Mouse (Mus musculus): ENCODE measurements around the gene Mfn2. TPM values are rescaled to one million over a fixed set of nuclear protein-coding genes. Genes with fewer than 3 reads are reported as not detected.
A peak's percentile ranks its signal among the peaks of the same experiment; 100 is the strongest.

Gene Mfn2
- total and polyA plus RNA-seq, 2 experiments from 2014 or later, result 69.9 to 83.3 TPM

DNA sequence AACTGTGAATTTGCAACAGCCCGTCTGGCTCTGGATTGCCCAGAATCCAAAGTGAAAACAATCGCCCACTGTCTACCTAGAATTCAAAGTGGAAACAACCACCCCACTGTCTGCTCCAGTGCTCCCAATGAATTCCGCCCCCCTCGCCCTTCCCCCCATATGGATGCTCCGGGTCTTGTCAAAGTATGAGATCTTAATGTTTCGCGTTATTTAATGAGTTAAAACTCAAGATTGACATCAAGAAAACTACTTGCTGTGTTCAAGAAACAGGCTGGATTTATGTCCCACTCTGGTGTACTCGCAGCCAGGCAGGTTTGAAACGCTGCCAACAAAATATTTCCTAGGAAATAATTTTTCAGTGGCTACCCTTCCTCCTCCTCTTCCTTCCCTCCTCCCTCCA is 35.6 kb upstream of the Mfn2 start:
- 0 out of 2 replicates have a peak overlapping the region, but pooled peaks have one; percentile 85 for H3K4me3 ChIP-seq (ENCODE audit: low read depth, low read length)
- peaks cover 15% of the 10 kb centered on the region for H3K4me1 ChIP-seq (ENCODE audit: insufficient read depth)
- no peaks in the 10 kb centered on the region for H3K9me3 ChIP-seq (ENCODE audit: low read length)
- peaks cover 15% of the 10 kb centered on the region for H3K36me3 ChIP-seq (ENCODE audit: insufficient read depth)
- peak overlapping the region; percentile 41 for H3K27ac ChIP-seq (ENCODE audit: low read depth, low read length)
- ATAC-seq, result no peak
- DNase-seq, result no peak
- H3K4me2 ChIP-seq (ENCODE audit: low read depth), result peak overlapping the region; percentile 95
- no peak overlapping the region for H3K9ac ChIP-seq
- H3K27me3 ChIP-seq (ENCODE audit: insufficient read depth, low read length), result no peaks in the 10 kb centered on the region
- no peak for TF ChIP-seq CTCF (IDR thresholded peaks at IDR 0.05; ENCODE audit: low read depth)
- 27% methylated on average over 9 of the region's 9 CpGs for WGBS

DNA sequence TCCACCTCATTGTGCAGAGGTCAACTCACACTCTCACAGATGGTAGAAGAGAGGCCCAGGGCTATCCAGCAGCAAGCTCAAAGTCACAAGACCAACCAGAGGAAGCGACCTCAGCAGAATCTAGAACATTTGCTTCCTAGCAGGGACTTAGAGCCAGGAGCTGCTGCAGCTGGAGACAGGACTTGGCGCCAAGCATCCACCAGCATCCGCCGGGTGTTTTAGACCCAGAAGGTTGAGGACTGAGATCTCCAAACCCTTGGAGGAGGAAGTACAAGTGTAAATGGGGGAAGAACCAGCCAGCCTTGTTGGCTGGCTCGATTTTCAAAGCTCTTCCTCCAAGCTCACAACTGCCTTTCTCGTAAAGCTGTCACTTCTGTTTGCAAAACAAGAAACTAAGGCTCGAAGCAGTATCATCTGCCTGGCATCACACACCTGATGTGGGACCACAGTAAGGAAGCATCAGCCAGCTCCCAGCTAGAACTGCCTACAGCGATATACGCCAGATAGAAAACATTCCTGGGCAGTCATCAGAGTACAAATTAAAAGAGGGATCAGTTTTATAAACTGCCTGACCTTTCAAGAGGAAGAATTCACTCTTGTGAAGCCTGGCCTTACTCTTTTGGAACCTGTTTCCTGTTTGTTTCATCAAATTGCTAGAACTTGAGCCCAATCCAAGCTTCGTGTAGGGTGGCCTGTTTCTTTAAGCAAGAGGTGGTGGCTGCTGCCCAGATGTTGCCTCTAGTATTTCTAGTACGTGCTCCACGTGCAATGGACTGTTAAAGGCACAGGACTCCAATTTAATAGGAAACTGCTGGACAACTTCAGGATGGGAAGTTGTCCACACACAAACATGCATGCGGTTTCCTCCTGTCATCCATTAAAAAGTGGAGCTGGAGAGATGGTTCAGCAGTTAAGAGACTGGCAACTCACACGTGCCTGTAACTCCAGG is 33.9 kb upstream of the Mfn2 start:
- peaks cover 15% of the 10 kb centered on the region for H3K4me1 ChIP-seq (ENCODE audit: insufficient read depth)
- 70% methylated on average over 14 of the region's 14 CpGs for WGBS
- H3K4me3 ChIP-seq (ENCODE audit: low read depth, low read length), result no peak overlapping the region
- no peak overlapping the region for H3K9ac ChIP-seq
- H3K27me3 ChIP-seq (ENCODE audit: insufficient read depth, low read length), result no peaks in the 10 kb centered on the region
- H3K9me3 ChIP-seq (ENCODE audit: low read length), result no peaks in the 10 kb centered on the region
- ATAC-seq (no peak), DNase-seq (no peak)
- H3K36me3 ChIP-seq (ENCODE audit: insufficient read depth), result no peaks in the 10 kb centered on the region
- TF ChIP-seq CTCF (IDR thresholded peaks at IDR 0.05; ENCODE audit: low read depth), result no peak
- no peak overlapping the region for H3K4me2 ChIP-seq (ENCODE audit: low read depth)
- H3K27ac ChIP-seq (ENCODE audit: low read depth, low read length), result no peak overlapping the region

DNA sequence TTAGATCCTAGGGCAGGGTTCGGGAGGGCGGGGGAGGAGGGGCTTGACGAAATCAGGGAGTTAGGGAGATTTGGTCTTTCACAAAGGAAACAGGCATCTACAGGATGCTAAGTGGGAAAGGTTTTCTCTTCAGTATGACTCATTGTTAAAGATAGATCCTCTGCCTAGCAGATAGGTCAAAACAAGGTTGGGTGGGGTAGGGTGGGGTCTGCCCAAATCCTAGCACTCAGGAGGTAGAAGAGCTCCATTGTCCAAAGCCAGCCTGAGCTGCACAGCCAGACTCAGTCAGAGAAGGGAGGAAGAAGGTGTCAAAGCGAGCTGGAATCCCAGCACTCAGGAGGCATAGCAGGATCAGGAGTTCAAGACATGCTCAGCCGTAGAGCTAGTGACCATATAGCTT is 33.0 kb upstream of the Mfn2 start:
- Histone ChIP-seq H3K9ac (no peak overlapping the region), H3K4me3 (ENCODE audit: low read depth, low read length) (no peak overlapping the region), H3K27me3 (ENCODE audit: insufficient read depth, low read length) (no peaks in the 10 kb centered on the region), H3K9me3 (ENCODE audit: low read length) (no peaks in the 10 kb centered on the region), H3K36me3 (ENCODE audit: insufficient read depth) (no peaks in the 10 kb centered on the region), H3K4me1 (ENCODE audit: insufficient read depth) (peaks cover 11% of the 10 kb centered on the region), H3K4me2 (ENCODE audit: low read depth) (no peak overlapping the region), H3K27ac (ENCODE audit: low read depth, low read length) (no peak overlapping the region)
- no peak for TF ChIP-seq CTCF (IDR thresholded peaks at IDR 0.05; ENCODE audit: low read depth)
- 50% methylated on average over 5 of the region's 5 CpGs for WGBS
- ATAC-seq (no peak), DNase-seq (no peak)

DNA sequence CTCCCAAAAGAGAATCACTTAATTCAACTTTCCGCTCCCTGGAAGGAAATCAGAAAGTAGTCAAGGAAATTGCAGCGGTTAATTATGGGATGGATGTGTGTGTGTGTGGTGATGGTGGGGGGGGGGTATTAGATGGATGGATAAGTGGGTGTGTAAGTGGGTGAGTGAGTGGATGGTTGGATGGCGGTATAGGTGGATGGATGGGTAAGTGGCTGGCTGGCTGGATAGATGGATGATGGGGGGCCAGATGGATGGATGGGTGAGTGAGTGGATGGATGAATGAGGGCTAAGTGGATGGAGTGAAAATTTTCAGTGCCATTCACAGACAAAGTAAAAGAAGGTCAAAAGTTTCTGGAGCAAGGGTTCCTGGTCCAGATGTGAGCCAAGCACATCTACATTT is 32.5 kb upstream of the Mfn2 start:
- H3K9ac ChIP-seq, result no peak overlapping the region
- H3K36me3 ChIP-seq (ENCODE audit: insufficient read depth), result no peaks in the 10 kb centered on the region
- no peak for ATAC-seq
- H3K4me3 ChIP-seq (ENCODE audit: low read depth, low read length), result peak overlapping the region; percentile 46
- 38% methylated on average over 3 of the region's 3 CpGs for WGBS
- no peak for TF ChIP-seq CTCF (IDR thresholded peaks at IDR 0.05; ENCODE audit: low read depth)
- no peak overlapping the region for H3K27ac ChIP-seq (ENCODE audit: low read depth, low read length)
- no peak for DNase-seq
- H3K27me3 ChIP-seq (ENCODE audit: insufficient read depth, low read length), result no peaks in the 10 kb centered on the region
- peak overlapping the region; percentile 87 for H3K4me2 ChIP-seq (ENCODE audit: low read depth)
- no peaks in the 10 kb centered on the region for H3K9me3 ChIP-seq (ENCODE audit: low read length)
- peaks cover 10% of the 10 kb centered on the region for H3K4me1 ChIP-seq (ENCODE audit: insufficient read depth)

- peak; percentile 67 for ATAC-seq
- peak within 1 kb of the TSS; percentile 46 for H3K4me3 ChIP-seq (ENCODE audit: low read depth, low read length)
- no peaks in the 10 kb centered on the region for H3K9me3 ChIP-seq (ENCODE audit: low read length)
- WGBS, result 1% methylated on average over 51 of the region's 51 CpGs
- peak; percentile 70 for DNase-seq
- no peaks in the 10 kb centered on the region for H3K36me3 ChIP-seq (ENCODE audit: insufficient read depth)
- H3K27ac ChIP-seq (ENCODE audit: low read depth, low read length), result no peak within 1 kb of the TSS
- no peaks in the 10 kb centered on the region for H3K27me3 ChIP-seq (ENCODE audit: insufficient read depth, low read length)
- peak within 1 kb of the TSS; percentile 43 for H3K9ac ChIP-seq
- peak; percentile 36 for TF ChIP-seq CTCF (IDR thresholded peaks at IDR 0.05; ENCODE audit: low read depth)
- H3K4me2 ChIP-seq (ENCODE audit: low read depth), result peak within 1 kb of the TSS; percentile 87
- H3K4me1 ChIP-seq (ENCODE audit: insufficient read depth), result peaks cover 4% of the 10 kb centered on the region; the same call in 1 of the 2 replicates
Observed at GRCm38 (mm10) chr4:147936331-147936954, 31.9 kb upstream of the Mfn2 start, which contains the start of gene Plod1. Gene Plod1, minus strand, starts transcription at chr4:147936767.

DNA sequence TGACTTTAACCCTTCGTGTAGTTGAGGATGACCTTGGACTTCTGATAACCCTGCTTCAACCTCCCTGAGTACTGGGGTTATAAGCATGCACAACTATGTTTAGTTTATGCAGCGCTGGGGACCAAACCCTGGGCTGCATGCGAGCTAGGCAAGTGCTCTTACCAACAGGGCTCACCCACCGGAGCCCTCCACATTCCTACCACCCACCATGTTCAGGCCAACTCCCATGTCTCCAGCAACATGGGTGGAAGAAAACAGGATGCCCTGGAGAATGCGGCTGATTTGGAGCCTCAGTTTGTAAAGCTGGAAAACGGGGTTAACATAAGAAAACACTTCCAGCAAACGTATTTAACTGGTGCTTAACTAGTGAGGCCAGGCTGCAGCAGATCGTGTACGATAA is 31.4 kb upstream of the Mfn2 start:
- Histone ChIP-seq H3K36me3 (ENCODE audit: insufficient read depth) (no peaks in the 10 kb centered on the region), H3K9me3 (ENCODE audit: low read length) (no peaks in the 10 kb centered on the region), H3K4me1 (ENCODE audit: insufficient read depth) (peaks cover 4% of the 10 kb centered on the region; the same call in 1 of the 2 replicates), H3K4me3 (ENCODE audit: low read depth, low read length) (peak overlapping the region; percentile 46), H3K4me2 (ENCODE audit: low read depth) (peak overlapping the region; percentile 87), H3K27me3 (ENCODE audit: insufficient read depth, low read length) (no peaks in the 10 kb centered on the region), H3K27ac (ENCODE audit: low read depth, low read length) (no peak overlapping the region), H3K9ac (peak overlapping the region; percentile 43)
- ATAC-seq, result no peak
- no peak for DNase-seq
- WGBS, result 21% methylated on average over 9 of the region's 9 CpGs
- TF ChIP-seq CTCF (IDR thresholded peaks at IDR 0.05; ENCODE audit: low read depth), result no peak

- no peak for TF ChIP-seq CTCF (IDR thresholded peaks at IDR 0.05; ENCODE audit: low read depth)
- Histone ChIP-seq H3K9me3 (ENCODE audit: low read length) (no peaks in the 10 kb centered on the region), H3K36me3 (ENCODE audit: insufficient read depth) (no peaks in the 10 kb centered on the region), H3K27me3 (ENCODE audit: insufficient read depth, low read length) (no peaks in the 10 kb centered on the region), H3K4me1 (ENCODE audit: insufficient read depth) (no peaks in the 10 kb centered on the region), H3K4me3 (ENCODE audit: low read depth, low read length) (no peak overlapping the region), H3K4me2 (ENCODE audit: low read depth) (no peak overlapping the region), H3K9ac (no peak overlapping the region), H3K27ac (ENCODE audit: low read depth, low read length) (no peak overlapping the region)
- 83% methylated on average over 4 of the region's 4 CpGs for WGBS
- DNase-seq (no peak), ATAC-seq (no peak)
Observed at GRCm38 (mm10) chr4:147934611-147935010, 30.1 kb upstream of the Mfn2 start.
